Mouse (Mus musculus) MN1 (cell line): ENCODE data around the gene P3h1.

ENCODE experiments used
- DNase-seq: peaks from one replicate; pipeline ENCODE4 v3.0.0-alpha.2; 2016; ENCODE audit warnings: low spot score

P3h1 gene

DNA sequence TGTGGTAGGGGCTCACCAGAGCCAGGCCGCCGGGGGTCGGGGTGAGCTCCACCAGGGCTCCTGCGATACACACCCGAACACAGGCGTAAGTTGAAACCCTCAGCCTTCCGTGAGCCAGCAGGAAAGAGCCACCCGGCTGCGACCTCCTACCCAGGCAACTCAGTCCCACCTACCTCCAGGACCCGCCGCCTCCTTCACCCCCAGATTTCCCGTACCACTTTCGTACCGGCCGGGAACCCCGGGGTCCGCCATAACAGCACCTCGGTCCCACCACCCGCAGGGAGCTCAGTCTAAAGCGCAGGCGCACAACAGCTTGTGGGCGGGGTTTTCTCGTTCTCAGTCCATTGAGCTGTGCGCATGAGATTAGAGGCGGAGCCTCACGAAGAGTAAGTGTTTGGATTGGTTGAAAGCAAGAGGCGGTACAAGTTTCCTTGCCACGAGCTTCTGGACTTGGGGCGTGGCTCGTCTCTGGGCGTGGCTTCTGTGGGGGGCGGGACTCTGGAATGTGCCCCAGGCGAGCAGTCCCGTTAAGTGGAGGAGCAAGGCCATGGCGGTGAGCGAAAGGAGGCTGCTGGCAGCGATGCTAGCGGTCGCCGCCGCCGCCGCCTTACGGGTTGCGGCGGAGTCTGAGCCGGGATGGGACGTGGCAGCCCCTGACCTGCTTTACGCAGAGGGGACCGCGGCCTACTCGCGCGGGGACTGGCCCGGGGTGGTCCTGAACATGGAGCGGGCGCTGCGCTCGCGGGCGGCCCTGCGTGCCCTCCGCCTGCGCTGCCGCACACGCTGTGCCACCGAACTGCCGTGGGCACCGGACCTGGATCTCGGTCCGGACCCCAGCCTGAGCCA lies at the start of gene P3h1, which contains the start of gene AU022252:
Gene P3h1 (plus strand): TSS at position 506 of the 846 bp plus-strand sequence.
Gene AU022252 (minus strand): TSS at position 303 of the 846 bp plus-strand sequence.
- peak; percentile 94 for DNase-seq

DNA sequence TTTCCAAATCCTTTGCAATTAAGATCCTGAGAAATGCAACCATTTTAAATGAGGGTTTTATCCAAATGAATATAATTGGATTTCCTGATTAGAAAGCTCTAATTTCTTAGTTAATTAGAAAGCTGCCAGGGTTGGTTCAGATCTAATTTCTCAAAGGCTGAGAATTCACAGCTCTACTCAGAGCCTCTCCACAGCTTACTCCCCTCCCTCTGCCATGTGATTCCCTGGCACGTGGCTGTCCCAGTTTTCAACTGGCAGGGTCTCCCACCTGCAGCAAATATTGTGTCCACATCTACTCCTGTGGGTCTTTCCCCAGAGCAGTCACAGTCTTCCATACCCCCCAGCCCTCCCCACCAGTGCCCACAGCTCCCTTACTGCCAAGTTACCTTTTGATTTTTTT lies 49.2 kb upstream of the P3h1 start:
- DNase-seq, result no peak

DNA sequence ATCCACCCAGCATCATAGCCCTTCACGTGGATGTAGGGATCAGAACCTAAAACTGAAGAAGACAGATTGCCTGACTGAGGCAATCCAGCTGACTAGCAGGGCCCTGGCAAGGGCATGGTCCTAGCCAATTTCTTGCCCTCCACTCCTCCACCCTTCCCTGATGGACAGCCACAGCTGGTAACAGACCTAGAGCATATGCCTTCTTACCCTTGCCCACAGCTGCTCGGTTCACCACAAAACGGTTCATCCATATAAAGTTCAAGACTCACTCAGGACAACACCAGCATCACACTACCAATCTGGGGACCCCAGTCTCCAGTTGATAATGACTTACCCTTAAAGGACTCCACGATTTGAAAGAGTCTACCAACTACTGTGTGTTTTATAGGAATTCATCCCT lies 46.9 kb upstream of the P3h1 start:
- no peak for DNase-seq

DNA sequence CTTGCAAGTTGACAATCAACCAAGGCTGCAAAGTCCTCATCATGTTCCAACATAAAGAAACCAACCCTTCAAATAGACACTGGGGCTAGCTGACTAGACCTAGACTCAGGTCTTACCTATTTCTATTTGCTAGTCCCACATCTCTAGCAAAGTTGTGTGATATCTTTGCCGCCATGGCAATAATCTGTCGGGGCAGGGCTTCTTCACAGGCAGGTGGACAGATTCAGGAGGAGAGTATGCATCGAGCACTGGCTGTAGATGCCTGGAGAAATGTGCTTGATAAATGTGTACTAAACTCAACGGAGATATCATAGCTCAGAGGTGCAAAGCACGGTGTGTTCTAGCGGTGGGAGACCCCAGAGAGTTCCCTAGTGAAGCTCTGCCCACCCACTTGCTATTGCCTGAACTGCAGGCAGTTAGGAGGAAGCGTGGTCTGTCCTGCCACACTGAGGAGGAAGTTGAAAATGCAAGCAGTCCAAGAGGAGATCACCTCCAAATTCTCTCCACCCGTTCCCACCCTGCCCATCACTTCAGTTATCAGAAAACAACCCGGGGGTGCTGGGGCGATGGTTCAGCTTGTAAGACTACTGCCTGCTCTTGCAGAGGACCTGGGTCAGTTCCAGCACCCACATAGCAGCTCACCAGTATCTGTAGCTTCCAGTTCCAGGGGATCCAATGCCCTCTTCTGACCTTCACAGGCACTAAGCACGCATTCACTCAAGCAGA lies 44.5 kb upstream of the P3h1 start:
- no peak for DNase-seq

DNA sequence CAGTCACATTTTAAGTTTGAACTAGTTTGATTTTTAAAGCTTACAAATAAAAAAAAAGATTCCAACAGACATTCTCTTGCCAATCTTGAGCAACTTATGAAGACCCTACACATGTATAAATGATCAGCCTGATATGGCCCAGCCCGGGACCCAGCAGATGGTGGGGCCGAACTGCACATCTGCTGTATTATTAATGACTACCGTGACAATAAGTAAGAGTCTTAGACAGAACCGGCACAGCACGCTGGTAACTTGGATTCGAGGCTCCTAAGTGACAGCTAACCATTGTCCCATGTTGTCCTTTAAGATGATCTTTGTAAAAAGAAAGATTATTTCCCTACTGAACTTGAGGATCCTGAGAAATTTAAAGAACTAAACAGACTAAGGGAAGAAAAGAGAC lies 43.3 kb upstream of the P3h1 start:
- DNase-seq, result no peak

DNA sequence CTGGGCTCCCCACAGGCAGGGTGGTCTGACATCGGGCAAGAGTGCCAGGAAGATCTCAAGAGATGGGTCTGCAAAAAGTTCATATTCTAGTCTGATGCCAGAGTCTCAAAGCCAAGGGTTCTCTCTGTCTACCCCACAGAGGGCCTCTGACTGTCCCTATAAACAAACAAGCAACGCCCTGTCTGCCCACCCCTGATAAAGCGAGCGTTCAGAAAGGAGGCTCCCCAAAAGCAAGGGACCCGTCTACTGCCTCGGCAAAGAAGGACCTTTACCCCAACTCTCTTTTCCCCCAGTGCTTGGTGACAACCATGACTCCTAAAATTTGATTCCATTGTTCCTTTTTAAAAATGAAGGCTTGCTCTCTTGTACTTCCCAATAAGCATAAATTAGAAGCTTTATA lies 42.9 kb upstream of the P3h1 start, which contains the start of gene Ermap:
Gene Ermap (minus strand): TSS at position 148 of the 400 bp plus-strand sequence.
- DNase-seq, result no peak

DNA sequence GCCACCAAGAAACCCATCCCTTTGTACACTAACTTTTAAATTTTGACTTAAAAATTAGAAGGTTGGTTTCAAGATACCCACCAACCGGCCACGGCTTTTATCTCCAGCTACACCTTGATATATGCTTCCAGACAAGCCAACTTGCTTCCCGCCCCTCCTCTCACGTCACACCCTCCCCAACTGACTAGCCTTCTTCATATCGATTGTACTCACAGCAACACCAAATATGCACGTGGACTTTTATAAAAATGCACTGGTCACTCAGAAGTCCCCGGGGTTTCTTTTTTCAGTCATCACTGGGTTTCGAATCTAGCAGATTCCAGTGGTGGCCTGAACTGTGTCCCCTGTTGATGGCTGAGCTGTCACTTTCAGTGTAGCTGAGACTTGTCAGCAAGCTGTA lies 42.1 kb upstream of the P3h1 start:
- no peak for DNase-seq

DNA sequence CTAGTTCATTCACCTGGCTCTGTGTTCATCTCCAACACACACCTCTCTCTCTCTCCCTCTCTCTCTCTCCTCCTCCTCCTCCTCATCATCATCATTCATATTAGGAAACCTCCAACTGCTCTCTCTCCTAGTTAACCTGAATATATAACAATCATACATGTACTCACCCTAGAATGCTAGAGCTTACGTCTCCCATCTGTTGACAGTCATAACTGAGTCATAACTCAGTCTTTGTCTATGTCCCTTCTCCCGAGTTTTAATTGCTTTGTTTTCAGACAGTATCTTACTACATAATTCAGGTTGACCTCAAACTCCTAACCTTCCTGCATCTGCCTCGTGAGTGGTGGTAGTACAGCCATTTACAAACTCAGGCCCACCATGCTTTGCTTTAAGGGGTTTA lies 41.4 kb upstream of the P3h1 start:
- DNase-seq, result no peak

DNA sequence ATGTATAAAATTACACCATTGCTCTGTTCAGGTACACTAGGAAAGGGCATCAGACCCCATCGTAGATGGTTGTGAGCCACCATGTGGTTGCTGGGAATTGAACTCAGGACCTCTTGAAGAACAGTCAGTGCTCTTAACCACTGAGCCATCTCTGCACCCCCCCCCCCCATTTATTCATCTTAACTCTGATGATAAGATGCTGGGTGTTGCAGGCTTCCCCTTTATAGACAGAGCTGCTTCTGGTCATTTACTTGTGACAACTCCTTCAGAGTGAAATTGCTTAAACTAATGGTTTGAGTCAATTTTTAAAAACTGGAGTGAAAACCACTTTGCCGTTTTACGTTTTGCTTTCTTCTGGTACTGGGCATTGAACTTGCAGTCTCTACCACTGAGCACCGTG lies 40.0 kb upstream of the P3h1 start:
- DNase-seq, result no peak

DNA sequence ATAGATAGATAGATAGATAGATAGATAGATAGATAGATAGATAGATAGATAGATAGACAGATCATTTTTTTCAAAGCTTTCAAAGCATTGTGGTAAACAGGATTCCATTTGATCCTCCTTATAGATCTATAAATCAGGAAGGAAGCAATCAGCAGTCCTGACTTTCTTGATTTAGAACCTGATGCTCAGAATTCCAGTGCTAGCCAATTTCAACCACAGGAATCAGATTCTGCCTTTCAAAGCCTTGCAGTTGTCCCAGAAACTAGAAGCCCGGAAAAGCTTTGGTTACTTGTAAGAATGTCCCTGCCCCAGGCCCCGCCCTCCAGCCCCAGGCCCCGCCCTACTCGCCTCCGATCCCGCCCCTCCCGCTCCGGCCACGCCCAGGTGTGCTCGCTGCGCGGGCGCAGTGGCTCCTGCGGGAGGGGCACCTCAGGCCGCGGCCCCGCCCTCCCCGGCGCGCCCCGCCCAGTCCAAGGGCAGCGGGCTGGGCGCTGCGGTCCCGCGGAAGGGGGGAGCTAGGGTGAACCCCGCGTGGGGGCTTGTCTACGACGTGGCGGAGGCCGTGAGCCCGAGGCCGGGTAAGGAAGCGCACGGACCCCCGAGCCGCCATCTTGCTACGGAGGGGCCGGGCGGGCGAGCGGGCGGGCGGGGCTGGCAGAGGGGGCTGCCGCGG lies 37.7 kb upstream of the P3h1 start, which contains the start of gene Svbp:
Gene Svbp (plus strand): TSS at position 398 of the 673 bp plus-strand sequence.
- DNase-seq, result peak; percentile 73

DNA sequence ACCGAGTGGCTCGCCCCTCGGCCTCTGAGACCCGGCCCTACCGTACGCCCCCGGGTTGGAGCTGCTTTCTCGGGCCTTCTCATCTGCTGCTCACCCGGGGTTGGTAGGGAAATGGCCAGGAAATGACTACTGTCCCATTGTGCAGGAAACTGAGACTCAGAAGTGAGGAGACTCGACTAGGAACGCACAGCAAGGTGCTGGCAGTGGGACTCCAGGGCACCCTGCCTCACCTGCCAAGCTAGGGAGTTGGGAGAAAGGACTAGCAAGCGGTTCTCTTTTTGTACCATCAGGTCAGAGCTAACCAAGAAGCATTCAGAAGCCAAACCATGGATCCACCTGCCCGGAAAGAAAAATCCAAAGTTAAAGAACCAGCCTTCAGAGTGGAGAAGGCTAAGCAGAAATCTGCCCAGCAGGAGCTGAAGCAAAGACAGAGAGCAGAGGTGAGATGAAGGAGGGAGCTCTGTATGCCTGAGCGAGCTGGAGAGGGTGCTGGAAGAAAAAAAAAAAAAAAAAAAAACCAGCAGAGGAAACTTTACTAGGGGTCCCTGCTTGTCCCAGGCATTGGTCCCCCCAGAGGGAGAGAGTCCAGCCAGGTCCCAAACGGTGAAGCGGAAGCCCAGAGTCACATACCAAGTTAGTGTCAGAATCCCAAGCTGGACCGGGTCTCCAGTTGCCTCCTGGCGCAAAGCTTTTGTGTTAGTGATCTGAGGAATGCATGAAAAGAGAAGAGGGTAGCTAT lies 37.0 kb upstream of the P3h1 start:
- DNase-seq, result no peak

DNA sequence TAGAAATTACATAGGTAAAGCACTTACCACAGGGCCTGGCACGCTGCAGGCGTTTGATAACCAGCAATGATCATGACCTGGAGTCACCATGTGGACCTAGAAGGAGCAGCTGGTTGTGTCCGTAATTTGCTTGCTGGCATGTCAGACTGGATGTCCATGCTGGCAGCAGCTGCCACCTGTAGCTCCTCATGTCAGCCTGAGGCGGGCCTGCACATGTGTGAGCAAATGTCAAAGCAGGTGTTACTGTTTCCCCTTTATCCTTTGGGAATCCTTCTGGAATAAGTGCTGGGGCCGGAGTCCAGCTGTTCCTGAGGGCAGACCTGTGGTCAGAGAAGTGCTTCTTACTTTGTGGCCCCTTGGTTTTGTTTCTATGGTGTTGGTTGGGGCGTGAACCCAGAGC lies 34.6 kb upstream of the P3h1 start:
- no peak for DNase-seq

DNA sequence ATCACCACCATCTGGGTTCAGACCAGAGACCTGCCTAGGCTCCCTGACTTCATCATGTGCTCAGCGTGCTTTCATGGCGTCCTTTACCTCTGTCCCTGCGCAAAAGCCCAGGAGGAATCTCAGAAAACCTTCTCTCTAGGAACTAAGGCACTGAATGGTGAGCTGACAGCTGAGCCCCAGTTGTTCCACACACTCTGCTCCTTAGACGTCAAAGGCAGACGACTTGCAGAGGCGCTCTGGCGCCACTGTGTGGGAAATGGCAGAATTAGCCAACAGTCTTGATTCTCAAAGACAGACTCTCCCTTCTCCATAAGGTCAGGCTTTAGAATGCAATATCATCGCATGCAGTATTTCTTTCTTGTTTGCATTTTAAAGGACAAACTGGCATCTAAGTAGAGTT lies 28.0 kb upstream of the P3h1 start:
- DNase-seq, result peak; percentile 41

DNA sequence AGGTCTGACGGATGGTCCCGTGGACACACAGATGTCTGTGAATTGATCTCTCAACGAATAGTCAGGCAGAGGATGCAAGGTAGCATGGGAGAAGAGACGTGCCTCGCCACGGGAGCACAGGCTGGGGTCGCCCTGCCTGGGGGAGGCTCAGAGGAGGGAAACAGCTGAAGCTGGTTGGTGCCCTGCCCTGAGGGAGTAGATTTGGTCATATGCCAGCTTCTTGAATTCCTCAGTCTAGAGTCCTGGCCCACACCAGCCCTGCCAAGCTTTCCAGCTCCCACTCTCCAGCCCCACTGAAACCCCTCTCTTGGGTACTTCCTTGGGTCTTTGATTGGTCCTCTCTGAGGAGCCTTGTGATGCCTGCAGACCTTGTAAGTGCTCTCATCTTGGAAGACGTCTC lies 16.0 kb upstream of the P3h1 start:
- DNase-seq, result no peak

DNA sequence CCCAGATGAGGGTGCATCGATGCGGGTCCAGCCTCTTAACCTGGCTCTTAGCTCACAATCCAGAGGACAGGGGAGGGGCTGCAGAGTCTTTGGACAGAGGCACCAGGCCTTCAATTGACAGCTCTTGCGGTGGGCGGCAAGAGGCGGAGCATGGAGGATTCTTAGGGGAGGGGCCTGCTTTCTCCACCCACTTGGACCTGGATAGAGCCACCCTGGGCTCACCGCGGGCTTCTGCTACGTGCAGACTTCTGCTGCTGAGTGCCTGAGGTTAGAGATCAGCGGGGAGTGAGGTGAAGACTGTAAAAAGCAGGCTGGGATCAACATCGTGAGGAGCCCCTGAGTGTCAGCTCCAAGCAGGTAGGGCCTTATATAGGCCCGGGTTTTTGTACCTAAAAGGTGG lies 14.5 kb upstream of the P3h1 start, which contains the start of gene Tmem269:
Gene Tmem269 (minus strand): TSS at position 49 of the 400 bp plus-strand sequence.
- DNase-seq, result no peak

DNA sequence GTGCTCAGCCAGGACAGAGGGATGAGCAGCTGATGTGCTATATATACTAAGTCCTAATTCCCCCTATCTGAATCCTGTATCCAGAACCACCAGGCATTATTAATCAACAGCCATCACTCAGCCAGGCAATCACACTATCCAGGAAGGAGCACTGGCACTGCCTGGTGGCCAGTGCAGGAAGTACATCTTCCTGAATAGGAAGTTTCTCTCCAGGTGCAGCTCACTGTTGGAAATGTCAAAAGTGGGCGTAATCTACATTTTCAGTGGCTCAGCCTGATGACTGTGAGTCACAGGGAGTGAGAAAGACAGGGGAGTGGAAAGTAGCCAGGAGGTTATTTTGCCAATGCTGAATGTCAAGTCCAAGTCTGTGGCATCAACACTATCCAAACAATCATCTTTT lies 9.0 kb upstream of the P3h1 start:
- peak; percentile 16 for DNase-seq

DNA sequence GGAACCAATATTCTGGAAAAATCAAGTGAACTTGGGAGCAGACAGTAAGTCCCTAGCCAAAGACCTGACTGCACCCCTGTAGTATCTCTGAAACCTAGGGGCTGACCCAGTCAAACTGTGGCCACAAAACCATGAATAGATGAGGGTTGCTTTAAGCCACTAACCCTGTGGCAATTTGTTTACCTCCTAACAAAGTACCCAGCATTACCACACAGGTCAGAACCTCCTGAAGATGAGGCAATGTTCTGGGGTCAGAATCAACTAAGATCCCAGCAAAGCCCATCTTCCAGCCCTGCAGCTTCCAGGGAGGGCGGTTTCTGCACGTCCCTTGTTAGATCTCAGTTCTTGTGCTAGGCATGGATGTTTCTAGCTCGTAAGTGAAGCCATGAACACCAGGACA lies 8.2 kb upstream of the P3h1 start:
- no peak for DNase-seq

DNA sequence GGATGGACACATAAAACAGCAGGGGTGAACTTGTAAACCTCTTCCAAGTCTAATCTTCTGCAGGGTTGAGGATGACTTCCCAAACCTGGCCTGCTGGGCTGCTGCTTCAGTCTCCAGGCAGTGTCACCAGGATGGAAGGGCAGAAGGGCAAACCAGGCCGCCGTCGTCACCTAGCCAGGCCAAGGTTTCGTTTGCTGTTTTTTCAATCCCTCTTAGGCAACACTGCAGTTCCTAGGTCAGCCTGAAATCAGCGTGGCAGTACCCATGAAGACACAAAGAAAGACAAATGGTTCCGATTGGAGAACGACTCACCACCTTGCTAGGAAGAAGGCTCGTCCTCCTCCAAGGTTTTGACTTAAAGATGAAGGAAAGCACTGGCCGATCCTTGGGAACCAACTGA lies 7.0 kb upstream of the P3h1 start:
- DNase-seq, result no peak

DNA sequence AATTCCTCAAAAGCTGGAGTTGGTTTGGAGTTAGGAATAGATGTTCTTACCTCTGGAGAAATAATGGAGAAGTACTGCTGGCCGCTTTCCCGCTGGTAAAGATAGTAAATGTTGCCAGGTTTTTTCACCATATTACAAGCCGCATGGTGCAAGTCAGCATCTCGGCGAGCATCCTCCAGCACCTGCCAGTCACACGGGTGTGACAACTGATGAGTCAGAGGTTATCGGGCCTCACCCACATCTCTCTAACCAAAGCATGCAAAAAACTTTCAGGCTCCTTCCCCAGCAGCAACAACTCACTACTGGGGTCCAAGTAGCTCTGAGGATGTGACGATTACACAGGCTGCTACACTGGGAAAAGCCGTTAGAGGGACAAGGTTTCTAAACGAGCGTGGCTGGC lies 6.0 kb upstream of the P3h1 start:
- no peak for DNase-seq

DNA sequence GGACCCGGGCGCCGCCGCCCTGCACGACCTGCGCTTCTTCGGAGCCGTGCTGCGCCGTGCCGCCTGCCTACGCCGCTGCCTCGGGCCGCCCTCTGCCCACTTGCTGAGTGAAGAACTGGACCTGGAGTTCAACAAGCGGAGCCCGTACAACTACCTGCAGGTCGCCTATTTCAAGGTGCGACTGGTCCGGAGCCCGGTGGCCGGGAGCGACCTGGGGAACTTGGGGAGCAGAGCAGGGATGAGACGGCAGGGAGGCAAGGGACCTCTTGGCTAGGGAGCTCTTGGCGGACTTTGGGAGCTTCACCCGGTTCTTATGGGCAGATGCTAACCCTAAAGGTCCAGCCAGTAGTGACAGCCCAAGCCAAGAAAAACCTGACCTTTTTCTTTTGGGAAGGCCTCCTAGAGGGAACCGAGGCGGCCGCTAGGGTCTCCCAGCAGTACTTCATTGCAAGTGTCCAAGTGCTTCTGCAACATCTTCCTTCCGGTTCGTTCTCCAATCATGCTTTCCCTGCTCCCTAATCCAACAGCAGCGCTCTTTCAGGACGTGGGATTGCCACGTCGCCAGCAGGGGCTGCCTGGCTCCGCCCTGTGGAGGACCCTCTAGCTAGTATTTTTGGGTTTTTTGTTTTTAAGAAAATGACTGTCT lies 664 bp downstream of the P3h1 start:
- DNase-seq, result peak; percentile 52

DNA sequence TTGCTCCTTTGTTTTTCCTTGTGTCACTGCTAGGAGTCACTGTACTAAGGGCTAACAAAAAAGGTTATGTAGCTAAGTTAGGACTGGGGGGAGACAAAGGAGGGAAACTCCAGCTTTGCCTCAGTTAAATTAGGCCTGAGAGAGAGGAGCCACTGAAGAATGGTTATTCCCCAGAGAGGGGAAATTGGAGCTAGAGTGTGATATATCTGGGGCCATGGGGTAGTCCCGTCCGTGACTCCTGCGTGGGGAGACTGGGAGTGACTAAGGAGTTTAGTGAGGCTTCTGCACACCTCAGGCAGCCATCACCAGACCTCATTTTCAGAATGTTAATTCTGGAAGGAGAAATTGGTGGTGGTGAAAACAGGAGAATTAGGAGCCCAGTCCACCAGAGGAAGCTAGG lies 1.6 kb downstream of the P3h1 start:
- no peak for DNase-seq
